Mouse (Mus musculus) lung, adult 10 weeks (tissue): ENCODE results near the gene Olfr619. TPM values are rescaled to one million over a fixed set of nuclear protein-coding genes. Genes with fewer than 3 reads are reported as not detected.

Experiments
- polyA plus RNA-seq: library from polyadenylated mRNA; stranded (reverse); fragments of 350-450 nt; fragmentation: Illumina TruSeq; extraction: RNeasy Lipid Tissue Mini Kit (QIAGEN cat#74804); gene quantifications from one replicate; pipeline ENCODE4 v1.2.3, GENCODE M21; 2014; ENCODE audit warnings: low read depth, low replicate concordance; ENCODE audit not compliant: insufficient read depth

Gene Olfr619
- polyA plus RNA-seq: not detected

DNA sequence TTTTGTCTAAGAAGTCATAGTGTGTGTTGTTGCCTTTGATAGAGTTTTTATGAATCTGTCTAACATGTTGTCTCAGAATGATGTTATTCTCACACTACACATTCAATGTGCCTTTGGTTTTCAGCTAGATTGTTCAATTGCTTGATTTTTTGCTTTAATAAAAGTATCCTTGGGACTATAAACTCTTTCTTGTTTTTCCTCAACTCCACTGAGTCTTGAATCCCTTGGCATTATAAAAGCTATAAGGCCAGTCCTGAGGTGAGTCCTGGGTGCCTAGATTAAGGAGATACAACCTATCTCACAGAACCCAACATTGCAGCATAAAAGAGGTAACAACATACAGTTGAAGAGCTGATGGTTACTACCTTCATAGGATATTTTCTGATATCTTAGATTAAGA lies at the start of gene Olfr619:
TSS of gene Olfr619 (plus strand) at position 301 of the 400 bp plus-strand sequence.

GRCm38 (mm10) chr7:103555779-103556178 lies 44.6 kb upstream of the Olfr619 start, which contains the start of gene Olfr615:
Gene Olfr615, plus strand, starts transcription at chr7:103556079.

DNA sequence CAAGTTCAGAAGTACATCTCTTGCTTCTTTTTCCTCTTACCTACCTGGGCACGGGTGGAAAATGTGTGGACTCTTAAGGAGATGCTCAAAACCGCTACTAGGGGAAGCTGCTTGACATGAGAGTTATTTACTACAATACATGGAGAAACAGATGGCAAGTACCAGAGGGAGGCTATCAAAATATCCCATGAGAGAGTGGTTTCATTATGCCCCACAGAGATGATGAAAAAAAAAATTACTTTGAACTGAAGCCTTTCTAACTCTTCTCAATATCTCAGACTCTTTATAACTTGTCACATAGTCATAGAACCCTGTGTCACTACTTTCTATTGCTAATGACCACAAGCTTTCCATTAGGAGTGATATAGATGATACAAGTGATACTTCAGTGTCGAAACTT lies 31.3 kb upstream of the Olfr619 start, which contains the start of gene Olfr616:
TSS of gene Olfr616 (minus strand) at position 101 of the 400 bp plus-strand sequence.

DNA sequence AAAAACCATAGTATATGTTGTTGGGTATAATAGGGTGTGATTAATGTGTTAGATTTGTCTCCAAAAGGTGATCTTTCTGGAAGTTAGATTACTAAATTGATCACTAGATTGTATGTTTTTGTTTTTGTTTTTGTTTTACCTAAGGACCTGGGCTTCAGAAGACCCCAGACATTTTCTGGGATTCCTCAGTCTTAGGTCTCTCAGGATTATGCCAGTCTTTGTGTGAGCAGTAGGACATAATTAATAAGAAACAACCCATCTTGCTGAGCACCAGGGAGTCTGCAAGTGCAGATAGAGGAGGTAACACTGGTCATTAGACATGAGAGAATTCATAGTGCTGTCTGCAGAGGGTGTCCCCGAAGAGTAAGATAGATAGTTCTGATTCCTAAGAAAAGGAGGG lies 27.6 kb upstream of the Olfr619 start, which contains the start of gene Olfr617:
TSS of gene Olfr617 (plus strand) at position 301 of the 400 bp plus-strand sequence.

DNA sequence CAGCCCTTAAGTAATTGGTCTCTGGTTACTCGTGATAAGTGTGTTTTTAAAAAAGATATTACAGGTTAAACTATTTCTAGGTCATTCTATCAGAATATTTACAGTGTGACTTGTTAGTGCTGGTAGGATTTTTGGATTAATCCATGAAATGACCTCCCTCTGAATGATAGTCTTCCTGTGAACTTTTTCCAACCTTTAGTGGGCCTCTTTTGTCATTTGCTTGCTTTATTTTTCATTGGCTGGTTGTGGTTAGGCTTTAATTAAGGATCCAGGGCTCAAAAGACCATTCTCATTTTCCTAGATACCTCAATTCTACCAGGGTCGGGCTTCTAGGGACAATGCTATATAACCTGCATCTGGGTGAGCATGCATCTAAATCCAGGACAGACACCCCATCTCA lies 10.6 kb upstream of the Olfr619 start, which contains the start of gene Olfr618:
TSS of gene Olfr618 (plus strand) at position 301 of the 400 bp plus-strand sequence.

GRCm38 (mm10) chr7:103612434-103612833 lies 12.1 kb downstream of the Olfr619 start, which contains the start of gene Olfr620:
Gene Olfr620, minus strand, starts transcription at chr7:103612534.

DNA sequence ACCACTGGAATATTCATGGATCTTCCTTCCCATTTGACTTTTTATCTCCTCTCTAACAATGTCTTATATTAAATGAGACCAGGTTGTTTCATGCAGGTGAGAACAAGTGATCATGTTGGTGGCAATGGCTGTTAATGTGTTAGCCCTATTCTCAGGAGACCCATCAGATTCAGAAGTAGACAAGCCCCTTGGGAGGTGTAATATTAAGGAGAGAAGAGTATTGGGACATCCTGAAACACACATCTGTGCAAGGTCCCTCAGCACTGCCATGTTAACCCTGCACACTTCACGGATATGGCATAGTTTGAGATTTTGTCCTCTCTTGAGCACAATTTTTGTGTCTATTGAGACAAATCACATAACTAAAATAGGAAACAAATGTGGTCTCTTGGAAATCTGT lies 42.2 kb downstream of the Olfr619 start, which contains the start of gene Olfr622:
TSS of gene Olfr622 (minus strand) at position 101 of the 400 bp plus-strand sequence.

Other genes starting within 250 kb of the Olfr619 start
- gene Olfr601, start 237.9 kb upstream of the Olfr619 start, polyA plus RNA-seq: not detected
- not detected for gene Olfr603, start 214.4 kb upstream of the Olfr619 start, polyA plus RNA-seq
- not detected for gene Usp17lc, start 185.5 kb upstream of the Olfr619 start, polyA plus RNA-seq
- gene Olfr605, start 155.1 kb upstream of the Olfr619 start, polyA plus RNA-seq: not detected
- gene Olfr606, start 151.5 kb upstream of the Olfr619 start, polyA plus RNA-seq: not detected
- not detected for gene Olfr607, start 136.4 kb upstream of the Olfr619 start, polyA plus RNA-seq
- gene Olfr608, start 130.7 kb upstream of the Olfr619 start, polyA plus RNA-seq: not detected
- gene Olfr609, start 102.5 kb upstream of the Olfr619 start, polyA plus RNA-seq: not detected
- not detected for gene Olfr610, start 88.5 kb upstream of the Olfr619 start, polyA plus RNA-seq
- gene Olfr611, start 79.7 kb upstream of the Olfr619 start, polyA plus RNA-seq: not detected
- not detected for gene Olfr612, start 57.9 kb upstream of the Olfr619 start, polyA plus RNA-seq
- gene Olfr613, start 52.5 kb upstream of the Olfr619 start, polyA plus RNA-seq: not detected
- gene Olfr615, start 44.5 kb upstream of the Olfr619 start, polyA plus RNA-seq: not detected
- gene Olfr616, start 31.4 kb upstream of the Olfr619 start, polyA plus RNA-seq: not detected
- gene Olfr617, start 27.5 kb upstream of the Olfr619 start, polyA plus RNA-seq: not detected
- gene Olfr618, start 10.5 kb upstream of the Olfr619 start, polyA plus RNA-seq: not detected
- gene Olfr620, start 12.0 kb downstream of the Olfr619 start, polyA plus RNA-seq: not detected
- not detected for gene Olfr622, start 42.1 kb downstream of the Olfr619 start, polyA plus RNA-seq
- not detected for gene Olfr623, start 63.1 kb downstream of the Olfr619 start, polyA plus RNA-seq
- gene Olfr624, start 70.6 kb downstream of the Olfr619 start, polyA plus RNA-seq: 0.04 TPM
- not detected for gene Olfr625-ps1, start 82.1 kb downstream of the Olfr619 start, polyA plus RNA-seq
- not detected for gene Olfr243, start 114.1 kb downstream of the Olfr619 start, polyA plus RNA-seq
- gene Olfr628, start 129.8 kb downstream of the Olfr619 start, polyA plus RNA-seq: not detected
- gene Olfr629, start 144.4 kb downstream of the Olfr619 start, polyA plus RNA-seq: not detected
- gene Olfr630, start 156.8 kb downstream of the Olfr619 start, polyA plus RNA-seq: not detected
- gene Olfr69, start 171.0 kb downstream of the Olfr619 start, polyA plus RNA-seq: not detected
- gene Olfr68, start 179.1 kb downstream of the Olfr619 start, polyA plus RNA-seq: not detected
- not detected for gene Olfr67, start 191.2 kb downstream of the Olfr619 start, polyA plus RNA-seq
- gene Hbb-bt, start 213.4 kb downstream of the Olfr619 start, polyA plus RNA-seq: 3,244 TPM
- gene Hbb-bs, start 227.5 kb downstream of the Olfr619 start, polyA plus RNA-seq: 22,942 TPM
- gene Hbb-bh2, start 239.9 kb downstream of the Olfr619 start, polyA plus RNA-seq: not detected
- gene Hbb-bh1, start 242.6 kb downstream of the Olfr619 start, polyA plus RNA-seq: not detected